Mouse (Mus musculus) hindbrain, embryonic 12.5 days (tissue): Measurements from ENCODE around the gene Epb41. TPM values are rescaled to one million over a fixed set of nuclear protein-coding genes. Genes with fewer than 3 reads are reported as not detected.

Experiments used
- ATAC-seq: fragments of 200-750 bp; cut with Nextera tagmentation; 2 replicates; pipeline ENCODE4 v1.8.0; 2017; ENCODE audit warnings: moderate TSS enrichment; ENCODE audit not compliant: low FRiP score
- H3K27ac ChIP-seq: fragments of 300-500 bp; sonication (generic); 2 replicates; pipeline ENCODE4 v1.5.1; 2016; ENCODE audit warnings: mild to moderate bottlenecking
- H3K27me3 ChIP-seq: fragments of 300-500 bp; sonication (generic); 2 replicates; pipeline ENCODE4 v1.6.1; 2016; ENCODE audit warnings: mild to moderate bottlenecking
- H3K36me3 ChIP-seq: fragments of 300-500 bp; sonication (generic); 2 replicates; pipeline ENCODE4 v1.6.1; 2016; ENCODE audit warnings: mild to moderate bottlenecking
- H3K4me1 ChIP-seq: fragments of 300-500 bp; sonication (generic); 2 replicates; pipeline ENCODE4 v1.6.1; 2016
- H3K4me2 ChIP-seq: fragments of 300-500 bp; sonication (generic); replicated peaks from 2 replicates; pipeline ENCODE4 v1.6.1; 2016; ENCODE audit warnings: mild to moderate bottlenecking
- H3K4me3 ChIP-seq: fragments of 300-500 bp; sonication (generic); 2 replicates; pipeline ENCODE4 v1.5.1; 2016; ENCODE audit warnings: mild to moderate bottlenecking
- H3K9ac ChIP-seq: fragments of 300-500 bp; sonication (generic); 2 replicates; pipeline ENCODE4 v1.6.1; 2016; ENCODE audit warnings: mild to moderate bottlenecking, moderate library complexity
- H3K9me3 ChIP-seq: fragments of 300-500 bp; sonication (generic); replicated peaks from 2 replicates; pipeline ENCODE4 v1.6.1; 2016; ENCODE audit warnings: mild to moderate bottlenecking
- WGBS: fragments of 180-500 bp; shearing (Covaris S2); methylation state at CpG from one replicate; pipeline ENCODE4 v1.1.7; 2016; 5-methylcytosine and 5-hydroxymethylcytosine counted together
- polyA plus RNA-seq: library from polyadenylated mRNA; unstranded; fragments of >200 nt; fragmentation: Nextera tagmentation; extraction: Ambion mirVana; gene quantifications from 2 replicates; pipeline ENCODE4 v1.2.1, GENCODE M21; 2016

The Epb41 gene
- polyA plus RNA-seq, 1 experiment from 2014 or later, result 198 TPM

GRCm38 (mm10) chr4:132072156-132072555, 3.0 kb downstream of the Epb41 start:
- Histone ChIP-seq H3K27ac (no peak overlapping the region), H3K27me3 (peaks cover 11% of the 10 kb centered on the region), H3K9ac (no peak overlapping the region), H3K9me3 (no peaks in the 10 kb centered on the region), H3K4me3 (no peak overlapping the region), H3K4me2 (no peak overlapping the region), H3K4me1 (peaks cover 24% of the 10 kb centered on the region), H3K36me3 (no peaks in the 10 kb centered on the region)
- WGBS, result 64% methylated on average over 3 of the region's 3 CpGs
- no peak for ATAC-seq

- Histone ChIP-seq H3K27ac (no peak overlapping the region), H3K9ac (no peak overlapping the region), H3K4me3 (no peak overlapping the region), H3K9me3 (no peaks in the 10 kb centered on the region), H3K4me2 (no peak overlapping the region), H3K36me3 (no peaks in the 10 kb centered on the region), H3K27me3 (peaks cover 11% of the 10 kb centered on the region), H3K4me1 (peaks cover 24% of the 10 kb centered on the region)
- 92% methylated on average over 2 of the region's 2 CpGs for WGBS
- no peak for ATAC-seq
These were observed 3.4 kb downstream of the Epb41 start for GRCm38 (mm10) chr4:132071674-132072073.

- no peak overlapping the region for H3K4me3 ChIP-seq
These were observed 7.2 kb downstream of the Epb41 start for GRCm38 (mm10) chr4:132067938-132068235.

GRCm38 (mm10) chr4:132067112-132067937, 7.8 kb downstream of the Epb41 start:
- no peak for ATAC-seq
- 87% methylated on average over 14 of the region's 14 CpGs for WGBS
- no peaks in the 10 kb centered on the region for H3K9me3 ChIP-seq

More at GRCm38 (mm10) chr4:132067938-132068235, 7.2 kb downstream of the Epb41 start:
- H3K27me3 ChIP-seq, result peaks cover under 1% of the 10 kb centered on the region
- no peak for ATAC-seq
- no peak overlapping the region for H3K27ac ChIP-seq
- H3K36me3 ChIP-seq, result no peaks in the 10 kb centered on the region
- peaks cover 8% of the 10 kb centered on the region for H3K4me1 ChIP-seq
- H3K9ac ChIP-seq, result no peak overlapping the region
- H3K4me2 ChIP-seq, result no peak overlapping the region
- no peaks in the 10 kb centered on the region for H3K9me3 ChIP-seq
- 79% methylated on average over 2 of the region's 2 CpGs for WGBS

GRCm38 (mm10) chr4:132066101-132066773, 8.9 kb downstream of the Epb41 start:
- Histone ChIP-seq H3K4me1 (peaks cover 11% of the 10 kb centered on the region), H3K4me3 (no peak overlapping the region), H3K27me3 (no peaks in the 10 kb centered on the region), H3K9me3 (no peaks in the 10 kb centered on the region), H3K9ac (no peak overlapping the region; the same call in 1 of the 2 replicates), H3K36me3 (no peaks in the 10 kb centered on the region), H3K4me2 (no peak overlapping the region), H3K27ac (no peak overlapping the region)
- no peak for ATAC-seq
- 64% methylated on average over 10 of the region's 10 CpGs for WGBS

More at GRCm38 (mm10) chr4:132067112-132067937, 7.8 kb downstream of the Epb41 start:
- H3K27me3 ChIP-seq, result no peaks in the 10 kb centered on the region
- H3K4me3 ChIP-seq, result no peak overlapping the region
- no peaks in the 10 kb centered on the region for H3K36me3 ChIP-seq
- peaks cover 9% of the 10 kb centered on the region for H3K4me1 ChIP-seq
- H3K4me2 ChIP-seq, result no peak overlapping the region
- H3K27ac ChIP-seq, result no peak overlapping the region
- H3K9ac ChIP-seq, result no peak overlapping the region

GRCm38 (mm10) chr4:132065578-132065977, 9.5 kb downstream of the Epb41 start:
- Histone ChIP-seq H3K27ac (no peak overlapping the region), H3K9ac (no peak overlapping the region), H3K4me2 (no peak overlapping the region), H3K36me3 (no peaks in the 10 kb centered on the region), H3K27me3 (no peaks in the 10 kb centered on the region), H3K4me1 (peaks cover 11% of the 10 kb centered on the region), H3K4me3 (no peak overlapping the region), H3K9me3 (no peaks in the 10 kb centered on the region)
- WGBS, result 72% methylated on average over 3 of the region's 3 CpGs
- no peak for ATAC-seq

GRCm38 (mm10) chr4:132064550-132064949, 10.6 kb downstream of the Epb41 start:
- no peak overlapping the region for H3K27ac ChIP-seq
- H3K4me2 ChIP-seq, result no peak overlapping the region
- H3K36me3 ChIP-seq, result no peaks in the 10 kb centered on the region
- no peak overlapping the region for H3K4me3 ChIP-seq
- WGBS, result 88% methylated on average over 5 of the region's 5 CpGs
- no peak for ATAC-seq
- H3K4me1 ChIP-seq, result peaks cover 11% of the 10 kb centered on the region
- H3K9me3 ChIP-seq, result no peaks in the 10 kb centered on the region
- no peak overlapping the region for H3K9ac ChIP-seq
- no peaks in the 10 kb centered on the region for H3K27me3 ChIP-seq

- H3K4me2 ChIP-seq, result no peak overlapping the region
- no peak for ATAC-seq
These were observed 11.9 kb downstream of the Epb41 start for GRCm38 (mm10) chr4:132062934-132063884.

GRCm38 (mm10) chr4:132062289-132062688, 12.8 kb downstream of the Epb41 start:
- no peaks in the 10 kb centered on the region for H3K36me3 ChIP-seq
- peaks cover 11% of the 10 kb centered on the region for H3K4me1 ChIP-seq
- no peak for ATAC-seq
- WGBS, result 72% methylated on average over 8 of the region's 8 CpGs
- no peaks in the 10 kb centered on the region for H3K27me3 ChIP-seq
- no peaks in the 10 kb centered on the region for H3K9me3 ChIP-seq
- no peak overlapping the region for H3K4me3 ChIP-seq
- H3K9ac ChIP-seq, result no peak overlapping the region
- no peak overlapping the region for H3K27ac ChIP-seq
- H3K4me2 ChIP-seq, result no peak overlapping the region

More at GRCm38 (mm10) chr4:132062934-132063884, 11.9 kb downstream of the Epb41 start:
- Histone ChIP-seq H3K4me3 (no peak overlapping the region), H3K36me3 (no peaks in the 10 kb centered on the region), H3K9ac (no peak overlapping the region), H3K27me3 (no peaks in the 10 kb centered on the region), H3K27ac (no peak overlapping the region), H3K4me1 (peaks cover 11% of the 10 kb centered on the region), H3K9me3 (no peaks in the 10 kb centered on the region)
- 79% methylated on average over 17 of the region's 17 CpGs for WGBS

GRCm38 (mm10) chr4:132060040-132060832, 14.9 kb downstream of the Epb41 start:
- ATAC-seq, result no peak
- H3K27ac ChIP-seq, result no peak overlapping the region
- H3K4me3 ChIP-seq, result no peak overlapping the region
- no peaks in the 10 kb centered on the region for H3K9me3 ChIP-seq
- WGBS, result 69% methylated on average over 17 of the region's 17 CpGs
- no peak overlapping the region for H3K4me2 ChIP-seq
- H3K36me3 ChIP-seq, result no peaks in the 10 kb centered on the region
- no peak overlapping the region for H3K9ac ChIP-seq
- 0 out of 2 replicates have a peak, but pooled peaks cover 3% of the 10 kb centered on the region for H3K4me1 ChIP-seq
- no peaks in the 10 kb centered on the region for H3K27me3 ChIP-seq

GRCm38 (mm10) chr4:132059541-132059940, 15.6 kb downstream of the Epb41 start:
- no peaks in the 10 kb centered on the region for H3K27me3 ChIP-seq
- H3K9me3 ChIP-seq, result no peaks in the 10 kb centered on the region
- no peak overlapping the region for H3K4me3 ChIP-seq
- no peak overlapping the region for H3K27ac ChIP-seq
- 0 out of 2 replicates have a peak, but pooled peaks cover 3% of the 10 kb centered on the region for H3K4me1 ChIP-seq
- no peak overlapping the region for H3K9ac ChIP-seq
- ATAC-seq, result no peak
- no peak overlapping the region for H3K4me2 ChIP-seq
- no peaks in the 10 kb centered on the region for H3K36me3 ChIP-seq
- 98% methylated on average over 2 of the region's 2 CpGs for WGBS
